Mouse (Mus musculus): Measurements from ENCODE around the gene Afp.

DNA sequence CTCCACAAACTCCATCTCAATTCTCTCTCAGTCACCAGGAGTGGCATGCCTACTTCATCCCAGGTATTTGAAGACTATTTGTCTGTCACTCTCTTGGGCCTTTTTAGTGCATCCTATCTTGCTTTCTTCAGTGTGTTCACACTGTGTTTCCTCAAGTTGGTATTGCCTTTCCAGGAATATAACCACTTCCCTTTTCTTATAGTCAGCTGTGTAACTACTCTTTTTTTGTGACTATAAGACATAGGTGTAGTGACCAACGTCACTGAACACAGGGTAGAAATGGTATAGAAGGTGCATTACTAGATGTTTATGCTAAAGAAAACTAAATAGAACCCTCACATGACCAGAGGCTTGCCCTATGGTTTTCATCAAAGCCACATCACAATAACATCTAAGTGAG lies 11.7 kb upstream of the Afp start:
- TF ChIP-seq CTCF (IDR thresholded peaks at IDR 0.05) (no peak), EP300 (IDR thresholded peaks at IDR 0.05) (no peak)
